ENCODE assay signal across 11 mouse cellular contexts in the genomic region with DNA sequence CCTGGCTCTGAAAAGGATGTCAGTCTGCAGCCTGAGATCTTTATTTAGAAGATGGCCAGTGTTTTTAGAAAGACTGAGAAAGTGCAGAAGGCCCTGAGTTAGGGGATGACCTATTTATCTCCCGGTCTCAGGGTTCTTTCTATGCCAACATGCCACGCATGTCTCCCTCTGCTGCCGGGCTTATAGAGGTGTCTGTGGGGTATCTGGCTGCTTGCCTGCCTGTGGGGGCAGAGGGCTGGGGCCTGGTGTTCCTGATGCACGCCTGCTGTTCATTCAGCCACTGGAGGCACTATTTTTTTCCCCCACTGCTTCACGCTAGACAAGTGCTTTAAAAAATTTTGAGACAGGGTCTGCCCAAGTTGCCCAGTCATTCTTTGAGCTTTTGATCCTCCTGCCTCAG. TPM values are rescaled to one million over a fixed set of nuclear protein-coding genes. Genes with fewer than 3 reads are reported as not detected.
DNase-seq lines count a peak whose midpoint lies in the region; ATAC-seq and TF ChIP-seq lines count a peak whose summit lies in the region.
"Had no signal": no experiment of that assay in that cellular context is flagged by ENCODE, and none has a peak within 500 bp of the region (broad histone marks: within the 10 kb centered on the region; RNA-seq: fewer than 3 reads in every experiment).

No protein-coding gene starts in this region.

- H3K36me3 ChIP-seq in heart, embryonic 12.5 days = peaks cover 49% of the 10 kb centered on the region
- H3K36me3 ChIP-seq in lung, embryonic 14.5 days (ENCODE audit: insufficient read depth) = peaks cover 42% of the 10 kb centered on the region
- H3K36me3 ChIP-seq in heart, embryonic 16.5 days (ENCODE audit: control insufficient read depth, insufficient read depth) = peaks cover 36% of the 10 kb centered on the region

- H3K4me3 ChIP-seq in heart, embryonic 12.5 days = no peak overlapping the region
- no peak overlapping the region for H3K4me3 ChIP-seq in lung, embryonic 14.5 days (ENCODE audit: low read depth, low read length)
- no peak overlapping the region for H3K4me3 ChIP-seq in lung, adult 2 months (replicated peaks; ENCODE audit: extremely low read depth, low read depth, low read length)
- no peak overlapping the region for H3K4me3 ChIP-seq in heart, embryonic 16.5 days (ENCODE audit: low read length)
- H3K4me3 ChIP-seq: midbrain, embryonic 12.5 days had no signal

- peak overlapping the region; percentile 29 for H3K4me2 ChIP-seq in heart, embryonic 12.5 days
- peak overlapping the region; percentile 18; the same call in 1 of the 2 replicates for H3K4me2 ChIP-seq in lung, embryonic 14.5 days
- H3K4me2 ChIP-seq in heart, embryonic 16.5 days (ENCODE audit: low read depth, low read length) = peak overlapping the region; percentile 91

- 53% methylated on average over 5 of the region's 5 CpGs for whole genome bisulfite sequencing in heart, embryonic 12.5 days
- WGBS in lung, embryonic 14.5 days = 37% methylated on average over 5 of the region's 5 CpGs
- WGBS in lung, adult 2 months = 44% methylated on average over 5 of the region's 5 CpGs
- 18% methylated on average over 5 of the region's 5 CpGs for WGBS in heart, embryonic 16.5 days

- H3K4me1 ChIP-seq in heart, embryonic 12.5 days (replicated peaks) = peaks cover 27% of the 10 kb centered on the region
- peaks cover 7% of the 10 kb centered on the region; the same call in 1 of the 2 replicates for H3K4me1 ChIP-seq in lung, embryonic 14.5 days (ENCODE audit: insufficient read depth)
- H3K4me1 ChIP-seq in lung, adult 2 months (ENCODE audit: control insufficient read depth, insufficient read depth, low read length) = no peaks in the 10 kb centered on the region
- H3K4me1 ChIP-seq in heart, embryonic 16.5 days (ENCODE audit: control insufficient read depth, insufficient read depth, low read length) = peaks cover 19% of the 10 kb centered on the region

- TF ChIP-seq CTCF in lung, embryonic 14.5 days (IDR thresholded peaks at IDR 0.05; ENCODE audit: low read depth) = no peak; the same call in 1 of the 2 replicates
- TF ChIP-seq CTCF in lung, adult 2 months (IDR thresholded peaks at IDR 0.05; ENCODE audit: insufficient read depth, low read length) = no peak

- 0 out of 2 replicates have a peak overlapping the region, but pooled peaks have one; percentile 31 for H3K27ac ChIP-seq in heart, embryonic 12.5 days (ENCODE audit: poor library complexity, severe bottlenecking)
- no peak overlapping the region for H3K27ac ChIP-seq in lung, embryonic 14.5 days (ENCODE audit: low read depth)
- peak overlapping the region; percentile 91 for H3K27ac ChIP-seq in heart, embryonic 16.5 days (ENCODE audit: low read length)
- H3K27ac ChIP-seq: liver, embryonic 14.5 days; midbrain, embryonic 12.5 days had no signal

- H3K27me3 ChIP-seq in heart, embryonic 12.5 days (replicated peaks) = no peaks in the 10 kb centered on the region
- H3K27me3 ChIP-seq in lung, embryonic 14.5 days (ENCODE audit: insufficient read depth, low read length) = no peaks in the 10 kb centered on the region
- H3K27me3 ChIP-seq in heart, embryonic 16.5 days (ENCODE audit: control insufficient read depth, insufficient read depth, low read length) = no peaks in the 10 kb centered on the region
- H3K27me3 ChIP-seq: CH12.LX; midbrain, embryonic 12.5 days had no signal

- TF ChIP-seq POLR2A in lung, adult 2 months (IDR thresholded peaks at IDR 0.05; ENCODE audit: borderline replicate concordance, extremely low read depth, low read depth, low read length) = no peak

- ATAC-seq in heart, embryonic 12.5 days (ENCODE audit: insufficient number of reproducible peaks, low FRiP score) = no peak
- no peak for ATAC-seq in lung, embryonic 14.5 days (ENCODE audit: insufficient read depth)
- no peak for ATAC-seq in heart, embryonic 16.5 days (replicated peaks; ENCODE audit: extremely low read depth, insufficient read depth, low FRiP score)

- 0 out of 2 replicates have a peak, but pooled peaks cover 4% of the 10 kb centered on the region for H3K9me3 ChIP-seq in heart, embryonic 12.5 days (replicated peaks)
- no peaks in the 10 kb centered on the region for H3K9me3 ChIP-seq in lung, embryonic 14.5 days (ENCODE audit: low read depth, low read length)
- H3K9me3 ChIP-seq in heart, embryonic 16.5 days (replicated peaks; ENCODE audit: control insufficient read depth, low read length) = no peaks in the 10 kb centered on the region; the same call in 1 of the 2 replicates
- H3K9me3 ChIP-seq: midbrain, embryonic 12.5 days had no signal

- no peak for DNase-seq in heart, postnatal 25 days (ENCODE audit: low spot score)
- DNase-seq in lung, embryonic 14.5 days = peak; percentile 31
- no peak for DNase-seq in lung, adult 2 months
- DNase-seq in lung, postnatal 14 days = peak; percentile 50
- no peak for DNase-seq in frontal cortex, postnatal 14 days (ENCODE audit: low spot score in 2 of 2)
- DNase-seq: adrenal gland, adult 8-10 months had no signal

- intact Hi-C loops in heart, postnatal 25 days (cut with DNase I) = no loop called here

- H3K9ac ChIP-seq in heart, embryonic 12.5 days = no peak overlapping the region; the same call in 1 of the 2 replicates
- H3K9ac ChIP-seq in lung, embryonic 14.5 days = no peak overlapping the region
- no peak overlapping the region for H3K9ac ChIP-seq in heart, embryonic 16.5 days (ENCODE audit: low read length)
- H3K9ac ChIP-seq: liver, embryonic 14.5 days had no signal

RNA-seq across cellular contexts. Expression of a gene that starts 2.2 kb away (rescaled TPM):
- 32.7 and 33.6 TPM in 2 replicates for polyA plus RNA-seq in heart, embryonic 12.5 days (2016; fragmentation: Nextera tagmentation; extraction: Ambion mirVana)
- 10 to 100 TPM; 68.5 to 74.0 TPM for total RNA-seq in heart, postnatal 25 days (2021)
- polyA plus RNA-seq in lung, embryonic 14.5 days (2014; fragmentation: Nextera tagmentation; extraction: Ambion mirVana) = 19.9 and 24.5 TPM in 2 replicates
- 28.2 and 36.1 TPM in 2 replicates for polyA plus RNA-seq in lung, adult 2 months (2012; rRNA removed)
- polyA plus RNA-seq in heart, embryonic 16.5 days (2015; fragmentation: Nextera tagmentation; extraction: Ambion mirVana) = 38.7 and 43.5 TPM in 2 replicates

RNA-seq across cellular contexts. Expression of a gene that starts 7.1 kb away (rescaled TPM):
- polyA plus RNA-seq in heart, embryonic 12.5 days (2016; fragmentation: Nextera tagmentation; extraction: Ambion mirVana) = 117 and 130 TPM in 2 replicates
- total RNA-seq in heart, postnatal 25 days (2021) = 10 to 100 TPM; 39.7 to 40.3 TPM
- 57.5 and 59.9 TPM in 2 replicates for polyA plus RNA-seq in lung, embryonic 14.5 days (2014; fragmentation: Nextera tagmentation; extraction: Ambion mirVana)
- 132 and 136 TPM in 2 replicates for polyA plus RNA-seq in lung, adult 2 months (2012; rRNA removed)
- 135 and 136 TPM in 2 replicates for polyA plus RNA-seq in heart, embryonic 16.5 days (2015; fragmentation: Nextera tagmentation; extraction: Ambion mirVana)

RNA-seq across cellular contexts. Expression of a gene that starts 25.9 kb away (rescaled TPM):
- 21.9 and 22.2 TPM in 2 replicates for polyA plus RNA-seq in heart, embryonic 12.5 days (2016; fragmentation: Nextera tagmentation; extraction: Ambion mirVana)
- 10 to 100 TPM in 1 of 2 experiments, 1 to 10 TPM in 1; 8.3 to 10.4 TPM for total RNA-seq in heart, postnatal 25 days (2021)
- 32.6 and 34.2 TPM in 2 replicates for polyA plus RNA-seq in lung, embryonic 14.5 days (2014; fragmentation: Nextera tagmentation; extraction: Ambion mirVana)
- 49.1 and 55.6 TPM in 2 replicates for polyA plus RNA-seq in lung, adult 2 months (2012; rRNA removed)
- 26.0 and 29.3 TPM in 2 replicates for polyA plus RNA-seq in heart, embryonic 16.5 days (2015; fragmentation: Nextera tagmentation; extraction: Ambion mirVana)

RNA-seq across cellular contexts. Expression of a gene that starts 49.4 kb away (rescaled TPM):
- 67.9 and 74.2 TPM in 2 replicates for polyA plus RNA-seq in heart, embryonic 12.5 days (2016; fragmentation: Nextera tagmentation; extraction: Ambion mirVana)
- total RNA-seq in heart, postnatal 25 days (2021) = 100 to 1,000 TPM; 433 to 486 TPM
- polyA plus RNA-seq in lung, embryonic 14.5 days (2014; fragmentation: Nextera tagmentation; extraction: Ambion mirVana) = 28.0 and 30.3 TPM in 2 replicates
- polyA plus RNA-seq in lung, adult 2 months (2012; rRNA removed) = 89.2 and 103 TPM in 2 replicates
- polyA plus RNA-seq in heart, embryonic 16.5 days (2015; fragmentation: Nextera tagmentation; extraction: Ambion mirVana) = 164 and 169 TPM in 2 replicates

RNA-seq across cellular contexts. Expression of a gene that starts 49.6 kb away (rescaled TPM):
- 107 and 115 TPM in 2 replicates for polyA plus RNA-seq in heart, embryonic 12.5 days (2016; fragmentation: Nextera tagmentation; extraction: Ambion mirVana)
- total RNA-seq in heart, postnatal 25 days (2021) = 10 to 100 TPM; 91.2 to 92.3 TPM
- 85.7 and 95.5 TPM in 2 replicates for polyA plus RNA-seq in lung, embryonic 14.5 days (2014; fragmentation: Nextera tagmentation; extraction: Ambion mirVana)
- 131 and 136 TPM in 2 replicates for polyA plus RNA-seq in lung, adult 2 months (2012; rRNA removed)
- 125 and 126 TPM in 2 replicates for polyA plus RNA-seq in heart, embryonic 16.5 days (2015; fragmentation: Nextera tagmentation; extraction: Ambion mirVana)

Comparison
In these comparisons a context has a peak if more than half of its experiments do, and no peak if none do; other contexts are left out.
1. DNase-seq: peak in lung, embryonic 14.5 days (single experiment) and lung, postnatal 14 days (single experiment); none in heart, postnatal 25 days (single experiment), lung, adult 2 months (single experiment) and frontal cortex, postnatal 14 days (0 of 2).
2. H3K4me2 ChIP-seq: peak in every context shown above with its lines; median percentile 91 in heart, embryonic 16.5 days; 29 in heart, embryonic 12.5 days; 18 in lung, embryonic 14.5 days.